Mouse (Mus musculus) CH12.LX (cell line): ENCODE measurements around the gene Anln. TPM values are rescaled to one million over a fixed set of nuclear protein-coding genes. Genes with fewer than 3 reads are reported as not detected.

Experiments
- DNase-seq: peaks from one replicate; pipeline ENCODE4 v3.0.0-alpha.2; 2013; ENCODE audit errors: extremely low read depth
- H3K27ac ChIP-seq: 2 replicates; pipeline ENCODE4 v1.5.1; 2012; ENCODE audit warnings: low read depth, mild to moderate bottlenecking, control low read depth, moderate library complexity; ENCODE audit not compliant: insufficient read depth
- H3K27me3 ChIP-seq: replicated peaks from 2 replicates; pipeline ENCODE3; 2012; ENCODE audit warnings: inconsistent platforms
- H3K36me3 ChIP-seq, 2 experiments: replicated peaks in 1 of 2; 2 replicates each; pipeline versions ENCODE3 to v1.6.1; 2012; ENCODE audit warnings: inconsistent platforms in 1 of 2, low read length in 1 of 2, mild to moderate bottlenecking in 1 of 2, mixed read lengths in 1 of 2, moderate library complexity in 1 of 2; ENCODE audit not compliant: control insufficient read depth in 1 of 2, insufficient read depth in 1 of 2
- H3K4me1 ChIP-seq, 2 experiments: 2 replicates each; pipeline ENCODE4 v1.6.1; 2012; ENCODE audit warnings: inconsistent platforms in 1 of 2, moderate library complexity in 1 of 2; ENCODE audit not compliant: insufficient read depth in 2 of 2, control insufficient read depth in 1 of 2
- H3K4me2 ChIP-seq: 2 replicates; pipeline ENCODE4 v1.6.1; 2012; ENCODE audit warnings: low read depth, mild to moderate bottlenecking, control low read depth; ENCODE audit not compliant: poor library complexity, insufficient read depth, severe bottlenecking
- H3K4me3 ChIP-seq, 3 experiments: fragments of 150-350 bp in 1 of 3; sonication (generic) in 1 of 3; replicated peaks in 1 of 3; 2 replicates each; pipeline versions ENCODE3 to v1.5.1; 2011 to 2012; ENCODE audit warnings: low read depth in 2 of 3, low read length in 2 of 3, mild to moderate bottlenecking in 2 of 3, moderate library complexity in 2 of 3, control low read depth in 1 of 3, improper control_type of control experiment in 1 of 3, inconsistent platforms in 1 of 3, mixed read lengths in 1 of 3; ENCODE audit not compliant: poor library complexity in 1 of 3
- H3K79me2 ChIP-seq: replicated peaks from 2 replicates; pipeline ENCODE4 v1.6.1; 2012; ENCODE audit warnings: mild to moderate bottlenecking, moderate library complexity; ENCODE audit not compliant: control insufficient read depth, poor library complexity, insufficient read depth, severe bottlenecking; ENCODE audit errors: extremely low read depth
- H3K9ac ChIP-seq: 2 replicates; pipeline ENCODE4 v1.6.1; 2012; ENCODE audit warnings: low read depth, mild to moderate bottlenecking, control low read depth, moderate library complexity; ENCODE audit not compliant: insufficient read depth
- H3K9me3 ChIP-seq: replicated peaks from 2 replicates; pipeline ENCODE3; 2012; ENCODE audit warnings: low read length, inconsistent platforms, mixed read lengths
- BHLHE40 ChIP-seq: IDR thresholded peaks from 2 replicates; pipeline ENCODE4 v1.6.1; 2011; ENCODE audit warnings: mild to moderate bottlenecking, low read depth, low read length, improper control_type of control experiment
- CHD1 ChIP-seq: IDR thresholded peaks from 2 replicates; pipeline ENCODE4 v1.6.1; 2012; ENCODE audit warnings: low read depth, low read length, improper control_type of control experiment, inconsistent platforms
- CHD2 ChIP-seq: IDR thresholded peaks from 2 replicates; pipeline ENCODE4 v1.6.1; 2011; ENCODE audit warnings: low read length, improper control_type of control experiment
- CTCF ChIP-seq, 2 experiments: IDR thresholded peaks in 1 of 2; conservative IDR thresholded peaks in 1 of 2; 2 replicates each; pipeline ENCODE4 v1.5.1; 2011 to 2012; ENCODE audit warnings: low read depth in 2 of 2, low read length in 2 of 2, improper control_type of control experiment in 1 of 2, inconsistent platforms in 1 of 2, mild to moderate bottlenecking in 1 of 2, moderate library complexity in 1 of 2
- E2F4 ChIP-seq: IDR thresholded peaks from 2 replicates; pipeline ENCODE4 v1.6.1; 2011; ENCODE audit warnings: low read depth, low read length, improper control_type of control experiment; ENCODE audit not compliant: insufficient replicate concordance
- EP300 ChIP-seq: IDR thresholded peaks from 2 replicates; pipeline ENCODE4 v1.6.1; 2011; ENCODE audit warnings: low read length, improper control_type of control experiment
- HCFC1 ChIP-seq: IDR thresholded peaks from 2 replicates; pipeline ENCODE4 v1.6.1; 2012; ENCODE audit warnings: low read depth, mild to moderate bottlenecking, inconsistent platforms, low read length, improper control_type of control experiment
- JUND ChIP-seq: conservative IDR thresholded peaks from 2 replicates; pipeline ENCODE4 v1.6.1; 2011; ENCODE audit warnings: low read depth, low read length, improper control_type of control experiment
- MAFK ChIP-seq: IDR thresholded peaks from 2 replicates; pipeline ENCODE4 v1.6.1; 2011; ENCODE audit warnings: low read length, improper control_type of control experiment; ENCODE audit not compliant: insufficient replicate concordance
- MAX ChIP-seq: IDR thresholded peaks from 2 replicates; pipeline ENCODE4 v1.6.1; 2011; ENCODE audit warnings: low read length, improper control_type of control experiment
- MEF2A ChIP-seq: IDR thresholded peaks from 2 replicates; pipeline ENCODE4 v1.6.1; 2014; ENCODE audit warnings: low read depth, mild to moderate bottlenecking, inconsistent platforms, low read length, improper control_type of control experiment, borderline replicate concordance
- NELFE ChIP-seq: IDR thresholded peaks from 2 replicates; pipeline ENCODE4 v1.6.1; 2011; ENCODE audit warnings: low read depth, low read length, improper control_type of control experiment
- PAX5 ChIP-seq: IDR thresholded peaks from 2 replicates; pipeline ENCODE4 v1.6.1; 2012; ENCODE audit warnings: low read length, inconsistent platforms, mixed read lengths
- RCOR1 ChIP-seq: conservative IDR thresholded peaks from 2 replicates; pipeline ENCODE4 v1.6.1; 2012; ENCODE audit warnings: low read depth, mild to moderate bottlenecking, inconsistent platforms, low read length, improper control_type of control experiment
- SIN3A ChIP-seq: IDR thresholded peaks from 2 replicates; pipeline ENCODE4 v1.6.1; 2012; ENCODE audit warnings: low read length, improper control_type of control experiment, inconsistent platforms
- SMC3 ChIP-seq: IDR thresholded peaks from 2 replicates; pipeline ENCODE4 v1.6.1; 2011; ENCODE audit warnings: low read depth, low read length, improper control_type of control experiment
- TBP ChIP-seq: conservative IDR thresholded peaks from 2 replicates; pipeline ENCODE4 v1.6.1; 2011; ENCODE audit warnings: low read depth, low read length, improper control_type of control experiment
- UBTF ChIP-seq: IDR thresholded peaks from 2 replicates; pipeline ENCODE4 v1.6.1; 2012; ENCODE audit warnings: low read depth, mild to moderate bottlenecking, inconsistent platforms, low read length, improper control_type of control experiment, moderate library complexity
- USF1 ChIP-seq: IDR thresholded peaks from 2 replicates; pipeline ENCODE4 v1.6.1; 2014; ENCODE audit warnings: low read depth, mild to moderate bottlenecking, inconsistent platforms, low read length, improper control_type of control experiment
- USF2 ChIP-seq: conservative IDR thresholded peaks from 2 replicates; pipeline ENCODE4 v1.6.1; 2011; ENCODE audit warnings: low read depth, low read length, improper control_type of control experiment
- ZKSCAN1 ChIP-seq: IDR thresholded peaks from 2 replicates; pipeline ENCODE4 v1.6.1; 2012; ENCODE audit warnings: low read depth, inconsistent platforms, low read length, improper control_type of control experiment, borderline replicate concordance
- ZNF384 ChIP-seq: IDR thresholded peaks from 2 replicates; pipeline ENCODE4 v1.6.1; 2012; ENCODE audit warnings: low read depth, low read length, improper control_type of control experiment, inconsistent platforms
- dilution Hi-C: fragments of 300-500 bp; cut with MboI; formaldehyde crosslinking; loops from 2 replicates; pipeline ENCODE4 v1.14.3; 2020; ENCODE audit warnings: low sequenced_read_pairs; ENCODE audit not compliant: extremely low pct_unique_long_range_greater_than_20kb, extremely low pct_ligation_motif_present
- in situ Hi-C: fragments of 300-500 bp; cut with MboI; formaldehyde crosslinking; loops from 3 replicates; pipeline ENCODE4 v1.14.3; 2019; ENCODE audit warnings: low sequenced_read_pairs, low pct_ligation_motif_present, low pct_unique_long_range_greater_than_20kb, mixed read lengths
- polyA plus RNA-seq: library from polyadenylated mRNA; unstranded; fragments of >175 nt; gene quantifications from 2 replicates; pipeline ENCODE4 v1.2.1, GENCODE M21; 2012; ENCODE audit warnings: low read depth; ENCODE audit not compliant: insufficient read length
- total RNA-seq, 2 experiments: library from RNA; depleted of rRNA; stranded (reverse); fragments of 300-350 nt in 1 of 2; fragments of >200 nt in 1 of 2; gene quantifications; 2 replicates each; pipeline ENCODE4 v1.2.3; 2012 to 2014

Anln gene
- total and polyA plus RNA-seq, 3 experiments: 12.2 to 15.7 (median 12.3) TPM

- peaks cover 0 to 4% of the 10 kb centered on the region in 2 experiments; a peak in 1 of 4 replicates for H3K4me1 ChIP-seq
- H3K27me3 ChIP-seq: no peaks in the 10 kb centered on the region
- no peak overlapping the region for H3K27ac ChIP-seq
- H3K36me3 ChIP-seq: peaks cover 42 to 75% of the 10 kb centered on the region in 2 experiments
- H3K9ac ChIP-seq: no peak overlapping the region
- dilution Hi-C loops (no loop called here), in situ Hi-C loops (no loop called here)
- H3K4me2 ChIP-seq: no peak overlapping the region
- H3K9me3 ChIP-seq: no peaks in the 10 kb centered on the region
- TF ChIP-seq MEF2A (no peak), CHD2 (no peak), SMC3 (0 out of 2 replicates have a peak, but pooled peaks have one; percentile 6), ZKSCAN1 (no peak), CTCF (conservative IDR thresholded peaks at IDR 0.05 in 1 of 2, IDR thresholded peaks at IDR 0.05 in 1 of 2; ENCODE audit: low read depth in 2 of 2, low read length in 2 of 2) (peak in 1 of 2 experiments; percentile 20; a peak in 1 of 4 replicates), HCFC1 (no peak), USF1 (no peak), E2F4 (no peak)
- no peak for DNase-seq
- no peak overlapping the region for H3K4me3 ChIP-seq
- no peaks in the 10 kb centered on the region for H3K79me2 ChIP-seq
Observed at GRCm38 (mm10) chr9:22353465-22353864, 35.5 kb downstream of the Anln start.

- Histone ChIP-seq H3K27me3 (no peaks in the 10 kb centered on the region), H3K27ac (no peak overlapping the region), H3K79me2 (no peaks in the 10 kb centered on the region), H3K4me1 (no peaks in the 10 kb centered on the region), H3K9me3 (peaks cover 3% of the 10 kb centered on the region), H3K4me2 (no peak overlapping the region), H3K9ac (no peak overlapping the region)
- DNase-seq: no peak
- dilution Hi-C loops: no loop called here
- TF ChIP-seq BHLHE40 (no peak), CTCF (conservative IDR thresholded peaks at IDR 0.05 in 1 of 2, IDR thresholded peaks at IDR 0.05 in 1 of 2; ENCODE audit: low read depth in 2 of 2, low read length in 2 of 2) (no peak), MAFK (0 out of 2 replicates have a peak, but pooled peaks have one; percentile 46), USF1 (no peak)
- TF ChIP-seq, all 38 proteins: peak for 1
- in situ Hi-C loops: no loop called here
- Histone ChIP-seq H3K4me3 (no peak overlapping the region), H3K36me3 (peaks cover 51 to 84% of the 10 kb centered on the region in 2 experiments)
Observed at GRCm38 (mm10) chr9:22340331-22340730, 48.7 kb downstream of the Anln start.

GRCm38 (mm10) chr9:22337217-22337616, 51.8 kb downstream of the Anln start:
- Histone ChIP-seq H3K9me3 (peaks cover 3% of the 10 kb centered on the region), H3K27ac (no peak overlapping the region), H3K79me2 (no peaks in the 10 kb centered on the region), H3K4me3 (no peak overlapping the region), H3K4me1 (no peaks in the 10 kb centered on the region), H3K27me3 (no peaks in the 10 kb centered on the region), H3K36me3 (peaks cover 63 to 87% of the 10 kb centered on the region in 2 experiments), H3K9ac (no peak overlapping the region), H3K4me2 (no peak overlapping the region)
- dilution Hi-C loops (no loop called here), in situ Hi-C loops (no loop called here)
- TF ChIP-seq USF2 (no peak), HCFC1 (no peak), NELFE (no peak), BHLHE40 (no peak), ZKSCAN1 (no peak), TBP (no peak), RCOR1 (no peak), E2F4 (no peak), SIN3A (no peak), USF1 (no peak), EP300 (no peak), MAX (no peak), PAX5 (no peak), UBTF (no peak), ZNF384 (no peak), JUND (no peak), CHD1 (no peak)
- DNase-seq: no peak
